Mouse (Mus musculus): ENCODE results near the gene Med16. TPM values are rescaled to one million over a fixed set of nuclear protein-coding genes. Genes with fewer than 3 reads are reported as not detected.

Med16 gene
- polyA plus RNA-seq, 1 experiment: 4.9 TPM

DNA sequence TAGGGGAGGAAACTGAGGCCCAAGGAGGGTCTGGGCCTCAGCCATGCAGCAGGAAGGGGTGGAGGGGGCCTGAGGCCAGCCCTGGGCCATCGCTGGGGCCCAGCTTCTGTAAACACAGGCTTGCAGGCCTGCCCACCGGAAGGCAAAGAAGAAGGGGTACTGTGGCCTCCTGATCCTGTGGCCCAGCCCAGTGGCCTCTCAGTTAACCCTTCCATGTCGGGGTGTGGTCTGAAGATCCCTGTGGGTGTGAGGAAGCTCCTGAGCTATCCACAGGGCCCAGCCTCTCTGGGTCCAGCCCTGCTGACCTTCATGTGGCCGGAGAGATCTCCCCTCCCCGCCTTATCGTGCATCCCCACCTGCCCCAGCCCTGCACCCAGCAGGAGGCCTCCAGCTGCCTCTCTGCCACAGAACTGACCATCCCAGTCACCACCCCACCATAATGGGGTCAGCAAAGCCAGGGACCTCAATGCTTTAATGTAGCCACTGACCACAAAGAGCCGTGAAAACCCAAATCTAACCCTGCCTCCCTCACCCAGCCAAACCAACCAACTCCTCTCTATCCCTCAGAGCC is 38.1 kb upstream of the Med16 start:
- no peak for TF ChIP-seq GATA1 (IDR thresholded peaks at IDR 0.05; ENCODE audit: low read length)
- TF ChIP-seq TAL1 (IDR thresholded peaks at IDR 0.05; ENCODE audit: low read length): no peak
- Histone ChIP-seq H3K4me1 (ENCODE audit: control insufficient read depth) (peaks cover 65% of the 10 kb centered on the region), H3K4me3 (replicated peaks) (peak overlapping the region; percentile 43), H3K27me3 (ENCODE audit: control insufficient read depth) (no peaks in the 10 kb centered on the region), H3K36me3 (ENCODE audit: control insufficient read depth) (peaks cover 33% of the 10 kb centered on the region), H3K9me3 (ENCODE audit: control insufficient read depth, low read length) (no peaks in the 10 kb centered on the region)

- Histone ChIP-seq H3K4me1 (ENCODE audit: control insufficient read depth) (peaks cover 72% of the 10 kb centered on the region), H3K27me3 (ENCODE audit: control insufficient read depth) (no peaks in the 10 kb centered on the region), H3K4me3 (replicated peaks) (peak overlapping the region; percentile 29), H3K9me3 (ENCODE audit: control insufficient read depth, low read length) (no peaks in the 10 kb centered on the region), H3K36me3 (ENCODE audit: control insufficient read depth) (peaks cover 28% of the 10 kb centered on the region)
- no peak for TF ChIP-seq TAL1 (IDR thresholded peaks at IDR 0.05; ENCODE audit: low read length)
- TF ChIP-seq GATA1 (IDR thresholded peaks at IDR 0.05; ENCODE audit: low read length): no peak
These were observed 36.9 kb upstream of the Med16 start for GRCm38 (mm10) chr10:79945507-79946234.

DNA sequence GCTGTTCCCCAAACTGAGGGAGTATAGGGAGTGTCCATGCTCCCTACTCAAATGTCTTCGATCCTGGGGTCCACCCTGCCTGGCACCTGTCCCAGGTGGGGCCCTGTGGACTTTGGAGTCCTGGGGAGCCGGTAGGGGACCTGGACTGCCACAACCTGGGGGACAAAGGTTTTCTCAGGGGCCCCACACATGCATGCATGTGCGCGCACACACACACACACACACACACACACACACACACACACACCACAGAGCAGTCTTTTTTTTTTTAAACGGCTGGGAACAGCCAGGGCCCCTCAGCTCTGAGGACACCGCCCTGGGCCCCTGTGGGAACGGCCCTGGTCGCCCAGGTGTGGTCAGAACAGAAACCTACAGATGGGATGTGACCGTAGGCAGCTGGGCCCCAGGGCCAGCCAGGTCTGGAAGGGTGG is 34.8 kb upstream of the Med16 start:
- Histone ChIP-seq H3K27me3 (ENCODE audit: control insufficient read depth) (no peaks in the 10 kb centered on the region), H3K4me3 (replicated peaks) (no peak overlapping the region), H3K4me1 (ENCODE audit: control insufficient read depth) (peaks cover 75% of the 10 kb centered on the region), H3K36me3 (ENCODE audit: control insufficient read depth) (peaks cover 15% of the 10 kb centered on the region), H3K9me3 (ENCODE audit: control insufficient read depth, low read length) (no peaks in the 10 kb centered on the region)
- TF ChIP-seq GATA1 (IDR thresholded peaks at IDR 0.05; ENCODE audit: low read length) (no peak), TAL1 (IDR thresholded peaks at IDR 0.05; ENCODE audit: low read length) (no peak)

GRCm38 (mm10) chr10:79942988-79943387 is 34.3 kb upstream of the Med16 start:
- peaks cover 17% of the 10 kb centered on the region for H3K36me3 ChIP-seq (ENCODE audit: control insufficient read depth)
- H3K4me1 ChIP-seq (ENCODE audit: control insufficient read depth): peaks cover 76% of the 10 kb centered on the region
- no peaks in the 10 kb centered on the region for H3K9me3 ChIP-seq (ENCODE audit: control insufficient read depth, low read length)
- H3K4me3 ChIP-seq (replicated peaks): no peak overlapping the region
- H3K27me3 ChIP-seq (ENCODE audit: control insufficient read depth): no peaks in the 10 kb centered on the region
- TF ChIP-seq GATA1 (IDR thresholded peaks at IDR 0.05; ENCODE audit: low read length): no peak
- no peak for TF ChIP-seq TAL1 (IDR thresholded peaks at IDR 0.05; ENCODE audit: low read length)

DNA sequence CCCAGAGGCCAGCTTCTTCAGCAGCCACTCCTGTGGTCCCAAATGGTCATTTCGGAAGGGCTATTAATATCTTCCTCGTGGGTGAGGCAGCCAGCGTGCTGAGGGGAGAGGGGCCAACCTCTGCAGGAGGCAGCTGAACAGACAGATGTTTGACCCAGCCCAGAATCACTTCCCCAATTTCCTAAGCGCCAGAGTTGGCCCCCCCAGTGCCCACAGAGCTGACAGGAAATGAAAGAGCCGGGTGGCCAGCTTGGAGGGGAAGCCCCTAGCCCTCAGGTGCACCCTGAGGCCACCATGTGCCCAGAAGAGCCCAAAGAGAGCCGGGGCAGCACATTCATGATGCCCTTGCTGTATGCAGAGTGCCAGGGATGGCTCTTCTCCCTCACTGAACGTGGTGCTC is 32.0 kb upstream of the Med16 start:
- TF ChIP-seq GATA1 (IDR thresholded peaks at IDR 0.05; ENCODE audit: low read length): no peak
- no peak for TF ChIP-seq TAL1 (IDR thresholded peaks at IDR 0.05; ENCODE audit: low read length)
- H3K36me3 ChIP-seq (ENCODE audit: control insufficient read depth): peaks cover 20% of the 10 kb centered on the region
- H3K4me3 ChIP-seq (replicated peaks): no peak overlapping the region
- H3K27me3 ChIP-seq (ENCODE audit: control insufficient read depth): no peaks in the 10 kb centered on the region
- no peaks in the 10 kb centered on the region for H3K9me3 ChIP-seq (ENCODE audit: control insufficient read depth, low read length)
- H3K4me1 ChIP-seq (ENCODE audit: control insufficient read depth): peaks cover 72% of the 10 kb centered on the region

DNA sequence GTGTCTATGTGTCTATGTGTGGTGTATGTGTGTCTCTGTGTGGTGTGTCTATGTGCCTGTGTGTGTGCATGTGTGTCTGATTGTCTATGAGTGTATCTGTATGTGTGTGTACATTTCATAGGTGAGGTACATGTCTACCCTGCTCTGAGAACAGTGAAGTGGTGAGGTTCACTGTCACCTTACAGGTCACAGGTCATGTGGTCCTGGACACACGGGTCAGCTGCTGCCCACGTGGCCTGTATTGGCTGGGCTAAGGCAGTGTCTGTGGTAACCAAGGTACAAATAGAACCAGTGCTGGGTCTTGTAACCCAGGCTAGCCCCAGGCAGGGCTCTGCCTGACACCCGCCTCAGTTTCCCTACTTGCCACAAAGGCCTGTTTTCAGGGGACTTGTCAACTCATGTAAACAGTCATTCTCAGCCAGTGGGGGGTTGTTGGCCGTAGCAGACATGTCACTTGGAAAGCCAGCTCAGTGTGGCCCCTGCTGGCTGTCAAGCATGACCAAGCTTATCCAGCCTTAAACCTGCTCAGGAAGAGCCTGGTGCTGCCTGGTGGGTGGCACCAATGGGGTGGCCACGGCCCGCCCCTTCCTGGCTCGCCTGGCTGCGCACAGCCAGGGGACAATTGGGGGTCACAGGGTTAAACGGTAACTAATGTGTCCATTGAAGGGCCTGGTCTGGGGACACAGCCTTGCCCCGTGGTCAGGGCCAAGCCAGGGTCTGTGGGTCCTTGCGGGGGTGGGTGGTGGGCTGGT is 29.2 kb upstream of the Med16 start:
- no peaks in the 10 kb centered on the region for H3K9me3 ChIP-seq (ENCODE audit: control insufficient read depth, low read length)
- no peaks in the 10 kb centered on the region for H3K27me3 ChIP-seq (ENCODE audit: control insufficient read depth)
- no peak overlapping the region for H3K4me3 ChIP-seq (replicated peaks)
- peaks cover 54% of the 10 kb centered on the region for H3K4me1 ChIP-seq (ENCODE audit: control insufficient read depth)
- peaks cover 35% of the 10 kb centered on the region for H3K36me3 ChIP-seq (ENCODE audit: control insufficient read depth)
- TF ChIP-seq GATA1 (IDR thresholded peaks at IDR 0.05; ENCODE audit: low read length) (no peak), TAL1 (IDR thresholded peaks at IDR 0.05; ENCODE audit: low read length) (no peak)

DNA sequence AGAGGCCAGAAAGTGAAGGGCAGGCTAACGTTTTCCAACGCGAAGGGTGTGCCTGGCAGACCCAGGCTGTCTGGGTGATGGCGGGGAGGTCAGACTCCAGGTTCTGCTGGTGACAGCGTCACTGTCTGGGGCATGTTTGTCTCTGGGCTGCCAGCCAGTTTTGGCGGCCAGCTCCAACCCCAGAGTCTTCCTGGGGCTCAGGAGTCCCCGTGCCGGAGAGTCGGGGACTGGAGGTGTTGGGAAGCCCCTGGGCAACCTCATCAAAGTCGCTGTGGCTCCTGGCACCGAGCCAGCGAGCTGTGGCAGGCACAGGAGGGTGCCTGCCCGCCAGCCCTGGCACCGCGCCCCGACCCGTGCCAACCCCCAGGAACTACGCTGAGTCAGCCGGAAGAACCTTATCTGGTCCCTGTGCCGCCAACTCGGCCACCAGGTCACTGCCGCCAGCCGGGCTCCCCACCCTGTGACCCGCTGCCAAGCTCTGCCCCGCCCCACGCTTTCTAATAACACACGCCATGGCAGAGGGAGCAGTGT is 28.3 kb upstream of the Med16 start:
- no peaks in the 10 kb centered on the region for H3K27me3 ChIP-seq (ENCODE audit: control insufficient read depth)
- peaks cover 45% of the 10 kb centered on the region for H3K36me3 ChIP-seq (ENCODE audit: control insufficient read depth)
- TF ChIP-seq GATA1 (IDR thresholded peaks at IDR 0.05; ENCODE audit: low read length): no peak
- no peak for TF ChIP-seq TAL1 (IDR thresholded peaks at IDR 0.05; ENCODE audit: low read length)
- peaks cover 49% of the 10 kb centered on the region for H3K4me1 ChIP-seq (ENCODE audit: control insufficient read depth)
- no peaks in the 10 kb centered on the region for H3K9me3 ChIP-seq (ENCODE audit: control insufficient read depth, low read length)
- peak overlapping the region; percentile 12 for H3K4me3 ChIP-seq (replicated peaks)

GRCm38 (mm10) chr10:79936284-79936910 is 27.7 kb upstream of the Med16 start:
- Histone ChIP-seq H3K36me3 (ENCODE audit: control insufficient read depth) (peaks cover 48% of the 10 kb centered on the region), H3K4me1 (ENCODE audit: control insufficient read depth) (peaks cover 48% of the 10 kb centered on the region), H3K9me3 (ENCODE audit: control insufficient read depth, low read length) (no peaks in the 10 kb centered on the region), H3K27me3 (ENCODE audit: control insufficient read depth) (no peaks in the 10 kb centered on the region), H3K4me3 (replicated peaks) (no peak overlapping the region)
- TF ChIP-seq TAL1 (IDR thresholded peaks at IDR 0.05; ENCODE audit: low read length): no peak
- TF ChIP-seq GATA1 (IDR thresholded peaks at IDR 0.05; ENCODE audit: low read length): no peak
